Mouse (Mus musculus) right cerebral cortex, postnatal 25 days (tissue): ENCODE measurements around the gene Gm45021.
A peak's percentile ranks its signal among the peaks of the same experiment; 100 is the strongest.

Experiments
- DNase-seq: peaks from one replicate; pipeline ENCODE4 v3.0.0; 2022

The Gm45021 gene

DNA sequence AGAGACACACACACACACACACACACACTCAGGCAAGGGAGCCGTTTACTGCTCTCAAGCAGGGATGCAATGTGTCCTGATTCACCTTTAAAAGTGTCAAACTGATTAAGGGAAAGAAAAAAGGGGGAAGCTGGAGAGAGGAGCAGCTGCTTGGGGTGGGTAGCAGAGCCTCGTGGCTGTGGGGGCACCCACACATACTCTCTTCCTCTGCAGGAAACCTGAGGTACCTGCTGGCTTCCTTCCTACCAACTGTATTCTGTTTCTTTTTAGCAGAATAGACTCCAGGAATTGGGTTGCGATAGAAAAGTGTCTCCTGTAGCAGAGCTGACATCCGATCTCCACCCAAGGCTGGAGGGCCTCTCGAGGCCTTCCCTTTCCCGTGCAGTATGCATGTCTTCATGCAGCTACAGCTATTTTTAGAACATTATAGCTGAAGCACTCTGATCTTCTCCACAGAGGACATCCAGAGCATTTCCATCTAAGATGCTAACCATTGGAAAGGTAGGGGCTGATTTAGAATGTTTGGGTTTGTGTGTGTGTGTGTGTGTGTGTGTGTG is at the start of gene Gm45021:
Gene Gm45021 (plus strand): TSS at position 417 of the 557 bp plus-strand sequence.
- no peak for DNase-seq

DNA sequence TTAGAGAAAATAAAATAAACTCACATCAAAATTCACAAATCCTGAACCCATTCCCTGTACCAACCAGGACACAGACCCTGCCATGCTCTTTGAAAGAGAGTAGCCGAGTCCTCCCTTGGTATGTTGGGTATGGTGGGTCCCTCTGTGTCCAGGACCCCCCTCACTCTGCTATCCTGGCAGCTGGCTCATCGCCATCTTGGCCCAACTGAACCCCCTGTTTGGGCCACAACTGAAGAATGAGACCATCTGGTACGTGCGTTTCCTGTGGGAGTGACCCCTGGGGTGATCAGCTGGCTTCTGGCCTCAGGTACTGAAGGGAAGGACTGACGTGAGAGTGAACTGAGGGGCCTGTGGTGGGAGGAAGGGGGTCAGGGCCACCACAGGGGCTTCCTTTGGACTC is 49.5 kb upstream of the Gm45021 start:
- no peak for DNase-seq

DNA sequence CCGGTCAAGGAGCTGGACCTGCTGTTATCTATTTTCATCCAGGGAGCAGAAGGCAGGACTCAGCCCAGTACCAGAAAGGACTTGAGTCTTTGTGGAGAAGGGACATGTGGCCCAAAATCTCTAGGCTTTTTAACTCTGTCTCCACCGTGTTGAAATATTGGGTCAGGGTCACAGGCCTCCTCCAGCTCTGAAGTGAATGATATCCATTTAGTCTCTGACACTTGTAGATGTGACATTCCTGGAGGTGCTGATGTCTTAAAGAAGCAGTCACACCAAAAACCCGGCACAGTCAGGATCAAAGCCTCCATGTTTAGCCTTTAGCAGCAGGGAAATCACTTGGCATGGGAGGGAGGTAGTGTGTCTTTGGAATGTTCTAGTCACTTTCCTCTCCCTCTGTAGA is 48.7 kb upstream of the Gm45021 start:
- no peak for DNase-seq

DNA sequence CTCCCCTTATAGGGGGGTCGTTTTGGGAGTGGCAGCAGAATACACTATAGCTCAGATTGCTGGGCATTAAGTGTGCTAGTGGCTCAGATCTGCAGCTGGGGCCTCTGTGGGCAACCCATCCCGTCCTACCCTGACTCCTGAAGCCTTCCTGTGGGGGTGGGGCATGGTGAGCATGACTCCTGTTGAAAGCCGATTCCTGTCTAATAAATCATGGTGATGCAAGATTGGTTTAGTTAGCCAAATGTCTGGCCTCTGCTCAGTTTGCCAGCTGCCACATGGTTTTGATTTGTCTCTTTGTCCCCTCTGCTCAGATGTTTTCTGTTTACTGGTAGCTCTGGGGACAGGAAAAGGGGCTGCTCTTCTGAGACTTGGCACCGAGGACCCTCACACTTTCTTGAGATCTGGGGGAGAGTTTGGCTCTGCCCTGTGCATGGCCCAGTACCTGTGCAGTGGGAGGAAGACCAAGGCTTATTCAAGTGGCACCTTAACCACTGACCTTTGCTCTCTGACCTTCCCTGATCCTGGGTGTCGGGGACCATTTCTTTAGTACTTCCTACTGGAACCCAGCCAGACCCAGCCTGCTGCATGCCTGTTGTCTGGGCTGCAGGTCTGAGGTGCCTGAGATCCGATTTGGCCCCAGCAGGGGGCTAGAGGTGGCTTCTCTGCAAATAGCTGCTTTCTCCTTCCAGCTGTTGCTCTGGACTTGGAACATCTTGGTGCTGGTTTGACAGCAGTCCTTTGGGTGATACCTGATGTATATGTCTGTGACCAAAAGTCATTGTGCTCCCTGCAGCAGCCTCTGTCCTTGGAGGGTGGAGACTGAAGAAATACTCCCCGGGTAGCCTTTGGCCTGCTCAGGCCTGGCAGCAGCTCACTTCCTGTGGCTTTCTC is 47.6 kb upstream of the Gm45021 start:
- no peak for DNase-seq

DNA sequence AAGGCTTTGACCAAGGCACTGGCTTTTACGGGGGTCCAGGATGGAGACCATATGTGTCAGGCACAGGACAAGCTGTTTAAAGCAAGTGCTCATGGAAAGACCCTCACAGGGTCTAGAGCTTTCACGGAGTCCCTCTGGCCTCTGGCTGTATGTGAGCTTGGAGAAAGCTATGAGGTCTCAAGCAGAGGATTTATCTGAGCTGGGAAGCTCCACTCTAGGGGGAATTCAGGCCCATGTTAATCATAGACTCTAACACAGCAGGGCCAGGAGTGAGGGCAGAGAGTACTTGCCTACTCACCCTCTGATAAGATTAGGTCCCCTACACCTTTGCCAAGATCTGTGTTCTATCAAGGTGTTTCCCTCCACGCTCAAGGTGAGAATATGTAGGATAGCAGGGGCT is 46.8 kb upstream of the Gm45021 start:
- DNase-seq, result no peak

DNA sequence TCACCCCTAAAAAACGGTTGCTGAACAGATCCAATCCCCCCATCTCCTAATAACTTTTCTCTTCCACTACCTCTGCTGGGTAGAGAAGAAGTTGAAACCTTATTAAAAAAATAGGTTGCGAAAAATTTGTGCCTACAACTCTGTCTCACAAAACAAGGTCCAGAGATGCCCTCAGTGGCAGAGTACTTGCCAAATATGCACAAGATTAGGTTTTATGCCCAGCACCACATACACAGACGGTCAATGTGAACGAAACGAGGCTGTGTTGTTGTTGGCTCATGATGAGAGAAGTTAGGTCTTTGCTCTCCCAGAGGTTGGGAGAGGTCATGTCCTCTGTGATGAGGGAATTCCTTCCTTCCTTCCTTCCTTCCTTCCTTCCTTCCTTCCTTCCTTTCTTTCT is 44.2 kb upstream of the Gm45021 start:
- DNase-seq, result no peak

DNA sequence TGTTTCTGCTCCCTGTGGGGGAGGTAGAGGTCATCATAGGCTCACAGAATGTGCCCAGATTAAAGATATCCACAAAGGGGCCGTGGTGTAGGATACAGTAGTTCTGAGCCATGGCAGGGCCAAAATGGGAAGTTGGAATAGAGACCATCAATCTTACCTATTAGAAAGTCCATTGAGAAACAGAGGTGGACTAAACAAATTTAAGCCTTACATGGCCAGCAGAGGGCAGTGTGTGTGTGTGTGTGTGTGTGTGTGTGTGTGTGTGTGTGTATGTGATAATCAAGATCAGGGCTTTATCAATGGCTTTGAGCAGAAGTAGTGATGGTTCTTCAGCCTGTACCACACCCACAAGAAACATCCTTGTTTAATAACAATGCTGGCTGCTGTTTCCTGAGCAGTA is 43.1 kb upstream of the Gm45021 start:
- DNase-seq, result no peak

DNA sequence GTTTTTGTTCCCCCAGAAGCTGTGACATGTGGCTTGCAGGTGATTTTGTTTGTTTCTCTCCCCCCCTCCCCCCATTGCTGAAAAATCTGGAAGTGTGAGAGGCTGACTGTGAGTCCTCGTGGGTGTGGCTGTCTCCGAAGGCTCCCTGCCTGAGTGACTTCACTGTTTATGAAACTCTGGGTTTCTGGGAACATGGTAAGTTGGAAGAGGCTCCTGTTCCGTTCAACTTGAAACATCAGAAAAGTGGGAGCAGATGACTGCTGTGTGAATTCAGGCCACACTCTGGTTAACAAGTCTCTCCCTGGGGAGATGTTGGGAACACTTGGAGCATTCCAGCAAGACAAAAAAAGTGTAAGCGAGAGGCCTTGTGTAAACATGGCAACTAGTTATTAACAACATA is 42.6 kb upstream of the Gm45021 start:
- no peak for DNase-seq

DNA sequence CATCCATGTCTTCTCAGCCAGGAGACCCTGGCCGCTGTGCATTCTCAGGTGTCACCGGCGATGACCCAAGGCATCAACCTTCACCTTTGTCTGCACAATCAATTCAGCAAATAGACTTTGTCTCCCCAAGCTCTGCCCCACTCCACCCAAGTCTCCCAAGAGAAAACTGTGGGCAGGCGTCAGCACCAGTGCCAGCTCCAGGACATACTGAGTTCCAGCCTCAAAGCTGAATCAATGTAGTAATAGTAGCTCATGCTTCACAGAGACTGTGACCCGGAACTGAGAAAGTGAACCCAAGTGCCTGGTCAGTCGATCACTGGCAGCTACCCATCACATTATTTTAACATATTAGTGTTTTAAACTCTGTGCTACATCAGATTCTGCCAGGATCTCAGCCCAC is 41.1 kb upstream of the Gm45021 start:
- no peak for DNase-seq

DNA sequence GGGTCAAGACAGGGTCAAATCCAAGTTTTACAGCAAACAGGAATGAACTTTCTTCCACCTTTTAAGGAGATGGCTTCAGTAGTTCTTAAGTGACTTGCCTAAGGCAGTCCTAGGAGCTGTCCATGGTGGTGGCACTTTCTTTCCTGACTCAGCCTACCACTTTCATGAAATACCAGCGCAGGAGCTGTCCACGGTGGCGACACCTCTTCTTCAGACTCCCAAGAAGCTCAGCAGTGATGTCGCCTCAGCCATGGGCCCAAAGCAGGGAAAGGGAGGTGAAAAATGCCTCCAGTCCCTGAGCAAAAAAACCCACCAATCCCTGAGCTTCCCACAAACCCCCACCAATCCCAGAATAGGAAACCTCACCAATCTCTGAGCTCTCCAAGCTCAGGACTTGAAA is 36.5 kb upstream of the Gm45021 start:
- no peak for DNase-seq

DNA sequence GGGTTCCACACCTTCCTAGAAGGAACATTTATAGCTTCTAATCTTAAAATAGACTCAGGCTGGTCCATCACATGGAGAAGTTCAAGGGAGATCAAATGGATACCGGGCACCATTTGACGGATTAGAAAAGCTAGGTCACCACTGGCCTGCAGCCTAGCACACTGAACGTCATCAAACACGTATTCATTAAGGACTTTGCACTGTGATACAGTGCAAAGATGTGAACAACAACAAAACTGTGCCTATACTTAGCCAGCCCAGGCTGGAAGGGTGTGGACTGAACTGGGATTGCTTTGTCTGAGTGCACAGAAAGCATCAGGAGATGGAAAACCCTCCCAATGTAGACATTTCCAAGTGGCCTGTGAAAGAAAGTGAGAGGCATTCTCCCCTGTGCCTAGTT is 35.6 kb upstream of the Gm45021 start:
- DNase-seq, result no peak

DNA sequence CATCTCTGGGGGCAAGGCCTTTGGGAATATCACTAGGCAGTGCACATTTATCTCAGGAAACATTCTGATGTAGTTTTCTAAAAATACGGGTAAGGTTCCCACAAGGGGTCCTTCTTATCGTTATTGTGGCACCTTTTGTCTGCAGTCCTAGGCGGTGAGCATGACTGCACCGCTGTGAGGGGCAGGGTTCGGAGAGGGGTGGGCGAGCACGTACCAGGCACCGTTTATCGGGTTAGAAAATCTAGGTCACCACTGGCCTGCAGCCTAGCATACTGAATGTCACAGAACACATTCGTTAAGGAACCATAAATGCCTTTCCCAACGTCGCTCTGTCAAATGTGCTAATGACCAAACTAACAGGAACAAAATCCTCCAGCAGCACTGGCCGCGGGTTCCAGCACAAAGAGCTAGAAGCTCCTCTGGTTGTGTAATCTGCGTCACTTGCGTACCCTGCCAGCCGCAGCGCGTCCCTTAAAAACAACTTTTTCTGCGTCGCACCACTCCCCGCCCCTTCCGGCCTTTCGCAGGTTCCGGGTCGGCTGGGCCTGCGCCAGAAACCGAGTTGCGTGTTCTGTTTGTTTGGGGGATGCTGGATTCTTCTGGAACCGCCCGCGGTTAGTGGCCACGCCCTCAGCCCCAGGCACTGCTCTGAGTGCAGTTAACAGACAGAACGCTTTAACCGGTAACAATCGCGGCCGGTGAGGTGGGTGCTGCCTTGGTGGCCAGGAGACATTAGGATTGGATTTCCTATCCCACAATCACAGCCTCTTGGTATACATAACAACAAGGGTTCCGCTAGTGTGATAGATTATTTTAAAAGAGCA is 34.9 kb upstream of the Gm45021 start, which contains the start of gene Lrrc61:
Gene Lrrc61 (plus strand): TSS at position 517 of the 824 bp plus-strand sequence.
- DNase-seq, result peak; percentile 97

DNA sequence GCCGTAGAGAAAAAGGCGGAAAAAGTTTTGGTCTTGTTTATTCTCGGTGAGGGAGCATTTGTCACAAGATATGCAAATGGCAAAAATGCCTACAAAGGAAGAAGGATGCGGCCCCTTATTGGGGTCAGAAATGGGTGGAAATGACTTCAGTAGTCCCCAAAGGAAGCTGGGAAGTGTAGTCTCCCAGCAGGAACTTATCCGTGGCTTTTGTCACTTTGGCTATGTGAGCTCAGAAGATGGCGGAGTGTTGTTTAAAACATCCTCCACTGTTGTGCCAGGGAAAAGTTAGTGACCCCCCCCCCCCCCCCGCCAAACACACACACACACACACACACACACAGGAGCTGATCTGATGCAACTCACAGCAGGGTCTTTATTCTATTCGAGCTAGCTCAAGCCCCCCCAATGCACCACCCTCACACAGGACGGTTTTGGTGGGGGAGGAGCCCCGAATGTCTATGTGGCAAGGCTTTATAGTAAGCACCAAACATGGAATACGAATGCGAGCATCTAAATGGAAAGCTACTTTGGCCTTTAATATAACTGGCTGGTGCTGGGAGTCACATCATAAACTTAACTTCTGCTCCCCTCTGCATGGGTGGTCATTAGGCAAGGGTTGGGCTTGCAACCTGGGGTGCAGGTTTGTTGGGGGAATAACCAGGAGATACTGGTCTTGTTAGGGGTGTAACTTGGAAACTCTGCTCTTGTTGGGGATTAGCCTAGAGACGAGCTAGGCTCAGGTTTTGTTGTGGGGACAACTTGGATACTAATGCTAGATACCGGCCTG is 34.1 kb upstream of the Gm45021 start:
- no peak for DNase-seq

DNA sequence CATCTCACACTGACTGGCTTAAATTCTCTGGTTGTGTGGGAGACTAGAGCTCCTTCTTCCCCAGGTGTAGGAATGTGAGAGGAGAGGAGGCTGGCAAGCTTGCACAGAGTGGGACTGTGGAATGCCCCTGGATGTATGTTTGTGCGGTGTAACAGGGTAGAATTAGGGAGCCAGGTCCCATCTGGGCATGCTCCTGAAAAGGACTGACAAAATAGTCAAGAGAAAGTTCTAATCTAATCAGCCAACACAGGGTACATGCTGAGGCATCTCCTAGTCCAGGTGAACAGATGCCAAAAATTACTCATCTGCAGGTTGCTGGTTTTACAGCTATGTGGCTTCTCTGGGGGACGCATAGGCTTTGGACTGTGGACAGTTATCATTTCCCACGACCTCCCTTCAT is 33.5 kb upstream of the Gm45021 start:
- DNase-seq, result no peak

DNA sequence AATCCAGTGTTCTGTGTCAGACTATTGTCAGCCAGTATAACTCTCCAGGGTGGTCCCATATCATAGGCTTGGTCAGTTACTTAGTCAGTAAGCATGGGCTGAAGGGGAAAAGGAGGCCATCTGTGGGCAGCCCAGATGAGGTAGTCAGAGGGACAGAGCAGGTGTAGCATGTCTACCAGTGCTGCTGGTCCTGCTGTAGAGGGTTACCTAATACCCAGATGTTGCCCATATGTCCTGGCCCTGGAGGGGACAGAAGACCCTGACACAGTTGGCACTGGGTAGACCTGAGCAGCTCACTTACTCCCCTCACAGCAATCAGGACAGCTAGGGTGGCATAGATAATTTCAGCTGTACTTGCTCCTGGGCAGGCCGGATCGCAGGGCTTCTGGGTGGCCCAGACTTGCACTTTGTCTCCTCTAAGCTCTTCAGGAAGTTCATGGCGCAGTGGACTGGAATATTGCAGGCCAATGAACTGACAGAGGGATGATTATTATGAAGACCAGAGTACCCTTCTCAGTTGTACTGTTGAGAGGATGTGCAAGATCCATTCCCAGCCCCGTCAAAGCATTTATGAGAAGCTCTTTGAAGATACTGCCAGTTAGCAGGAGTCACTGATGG is 23.6 kb upstream of the Gm45021 start:
- DNase-seq, result no peak

DNA sequence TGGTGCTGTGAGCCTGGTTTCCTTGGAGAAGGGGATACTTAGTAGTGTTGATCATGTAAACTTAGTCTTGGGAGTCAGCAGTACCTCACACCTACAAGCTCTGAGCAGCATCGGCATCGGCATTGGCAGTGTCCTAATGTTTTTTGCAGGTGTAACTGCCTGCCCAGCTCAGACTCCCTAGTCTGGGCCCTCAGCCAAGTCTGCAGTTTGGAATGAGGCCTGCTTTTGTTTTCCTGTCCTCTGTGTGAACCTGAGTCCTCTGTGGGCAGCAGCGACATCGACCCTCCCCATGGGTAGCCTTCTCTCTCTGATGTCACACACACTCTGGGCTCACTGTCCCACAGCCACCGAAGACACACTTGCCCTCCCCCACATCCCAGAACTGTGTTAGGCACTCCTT is 23.1 kb upstream of the Gm45021 start:
- DNase-seq, result no peak

DNA sequence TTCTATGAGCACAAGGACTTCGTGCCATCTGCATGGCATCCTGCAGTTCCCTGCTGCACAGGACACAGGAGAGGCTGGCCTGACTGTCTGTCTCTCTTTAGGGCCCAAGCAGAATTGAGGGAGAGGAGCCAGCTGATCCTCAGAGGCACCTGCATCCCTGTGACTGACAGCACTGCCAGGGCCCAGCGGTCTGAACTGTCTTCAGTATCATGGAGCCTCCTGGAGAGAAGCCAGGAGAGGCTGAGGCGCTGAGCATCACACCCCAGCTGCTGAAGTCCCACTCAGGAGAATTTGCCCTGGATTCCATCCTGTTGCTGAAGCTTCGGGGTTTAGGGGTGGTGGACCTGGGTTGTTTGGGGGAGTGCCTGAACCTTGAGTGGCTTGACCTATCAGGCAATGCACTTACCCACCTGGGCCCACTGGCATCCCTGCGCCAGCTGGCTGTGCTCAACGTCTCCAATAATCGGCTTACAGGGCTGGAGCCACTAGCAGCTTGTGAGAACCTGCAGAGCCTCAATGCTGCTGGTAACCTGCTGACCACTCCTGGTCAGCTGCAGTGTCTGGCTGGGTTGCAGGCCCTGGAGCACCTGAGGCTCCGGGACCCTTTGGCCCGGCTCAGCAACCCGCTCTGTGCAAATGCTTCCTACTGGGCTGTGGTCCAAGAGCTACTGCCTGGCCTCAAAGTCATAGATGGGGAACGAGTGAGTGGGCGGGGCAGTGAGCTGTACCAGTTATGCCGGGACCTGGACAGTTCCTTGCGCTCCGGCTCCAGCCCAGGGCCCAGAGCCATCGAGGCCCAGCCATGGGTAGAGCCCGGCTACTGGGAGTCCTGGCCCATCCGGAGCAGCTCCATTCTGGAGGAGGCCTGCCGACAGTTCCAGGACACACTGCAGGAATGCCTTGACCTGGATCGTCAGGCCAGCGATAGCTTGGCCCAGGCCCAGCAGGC is 21.1 kb upstream of the Gm45021 start:
- DNase-seq, result no peak

DNA sequence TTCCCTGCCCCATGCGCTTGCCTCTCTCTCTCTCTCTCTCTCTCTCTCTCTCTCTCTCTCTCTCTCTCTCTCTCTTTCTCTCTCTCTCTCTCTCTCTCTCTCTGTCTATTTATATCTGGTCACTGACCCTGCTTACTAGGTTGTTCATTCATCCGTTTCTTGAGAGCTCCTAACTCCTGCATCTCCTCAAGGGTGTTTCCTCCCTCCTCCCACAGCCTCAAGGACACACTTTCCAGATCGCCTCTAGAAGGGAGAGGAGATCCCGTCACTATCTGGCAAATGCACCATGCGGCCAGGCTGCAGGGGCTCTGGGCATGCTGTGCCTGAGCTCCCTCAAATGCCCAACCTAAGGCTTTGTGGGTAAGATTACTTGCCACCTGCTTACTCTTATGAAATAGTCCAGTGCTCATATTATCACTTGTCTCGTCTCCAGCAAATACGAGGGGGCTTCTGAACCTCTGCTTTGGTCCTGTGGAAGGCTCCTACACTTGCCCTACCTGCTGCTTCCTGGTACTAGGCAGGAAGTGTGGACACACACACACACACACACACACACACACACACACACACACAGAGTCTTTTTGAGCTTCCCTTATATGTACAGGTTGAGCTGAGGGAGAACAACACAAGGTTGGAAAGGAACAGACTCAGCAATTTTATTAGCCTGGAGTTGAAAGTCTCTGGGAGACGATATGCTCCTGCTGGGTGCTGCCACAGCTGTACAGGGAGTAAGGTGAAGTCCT is 20.2 kb upstream of the Gm45021 start:
- DNase-seq, result no peak

DNA sequence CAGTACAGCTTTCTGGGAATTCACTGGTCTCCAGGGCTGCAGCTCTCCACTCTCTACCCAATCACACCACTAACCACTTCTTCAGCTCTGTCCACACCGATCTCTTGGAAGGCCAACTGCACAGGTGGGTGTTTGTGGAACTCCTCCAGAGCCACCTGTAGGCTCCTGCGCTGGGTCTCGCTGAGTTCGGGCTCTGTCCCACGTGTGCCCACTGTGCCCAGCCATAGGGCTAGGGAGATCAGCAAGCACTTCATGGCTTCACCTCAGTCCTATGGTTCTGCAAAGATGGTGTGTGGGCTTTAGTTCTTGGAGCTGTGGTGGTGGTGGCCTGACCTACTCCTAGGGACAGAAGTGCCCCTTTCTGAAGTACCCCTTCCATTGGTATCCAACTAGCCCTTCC is 17.4 kb upstream of the Gm45021 start:
- DNase-seq, result no peak

DNA sequence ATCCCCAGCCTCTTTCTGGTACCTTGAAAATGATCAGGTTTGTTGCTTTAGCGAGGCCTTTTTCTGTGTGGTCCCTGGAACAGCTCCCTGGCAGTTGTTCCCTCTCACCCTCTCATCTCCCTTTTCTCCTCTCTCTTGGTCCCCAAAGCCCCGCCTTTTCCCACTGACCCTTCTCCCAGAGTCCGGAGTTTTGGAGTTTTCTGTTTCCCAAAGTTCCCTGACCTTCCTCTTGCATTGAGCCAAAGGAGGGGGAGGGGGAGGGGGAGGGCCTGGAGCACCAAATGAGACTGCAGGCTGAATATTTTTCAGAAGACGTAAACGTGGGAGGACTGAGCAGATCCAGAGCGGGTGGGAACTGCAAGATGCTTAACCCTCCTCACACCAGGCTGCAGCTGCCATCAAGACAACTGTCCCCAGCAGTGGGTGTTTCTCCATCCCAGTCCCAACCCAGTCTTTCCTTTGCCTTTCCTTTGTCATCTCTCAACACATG is 16.8 kb upstream of the Gm45021 start, which contains the start of gene Rarres2:
Gene Rarres2 (minus strand): TSS at position 218 of the 490 bp plus-strand sequence.
- DNase-seq, result no peak
